Mouse (Mus musculus) E14TG2a.4 (cell line): ENCODE measurements around the gene Jhy.
A peak's percentile ranks its signal among the peaks of the same experiment; 100 is the strongest.

ENCODE experiments used
- H3K27me3 ChIP-seq: 2 replicates; pipeline ENCODE4 v1.6.1; 2014; ENCODE audit warnings: low read length, control low read depth; ENCODE audit not compliant: insufficient read depth
- H3K36me3 ChIP-seq: 2 replicates; pipeline ENCODE4 v1.6.1; 2014; ENCODE audit warnings: low read length, control low read depth; ENCODE audit not compliant: insufficient read depth
- H3K4me1 ChIP-seq: replicated peaks from 2 replicates; pipeline ENCODE4 v1.6.1; 2014; ENCODE audit warnings: low read depth, low read length, control low read depth
- H3K4me3 ChIP-seq: replicated peaks from 2 replicates; pipeline ENCODE4 v1.5.1; 2014; ENCODE audit warnings: mild to moderate bottlenecking, low read length
- H3K9me3 ChIP-seq: 2 replicates; pipeline ENCODE4 v1.6.1; 2014; ENCODE audit warnings: low read length, control low read depth
- CTCF ChIP-seq: conservative IDR thresholded peaks from 2 replicates; pipeline ENCODE4 v1.5.1; 2014; ENCODE audit warnings: low read length
- NANOG ChIP-seq: IDR thresholded peaks from 2 replicates; pipeline ENCODE4 v1.6.1; 2014; ENCODE audit warnings: borderline replicate concordance, low read length, mixed read lengths
- POU5F1 ChIP-seq: IDR thresholded peaks from 2 replicates; pipeline ENCODE4 v1.6.1; 2014; ENCODE audit warnings: low read length, borderline replicate concordance

Jhy gene

GRCm38 (mm10) chr9:40948473-40948872 lies 15.4 kb downstream of the Jhy start:
- Histone ChIP-seq H3K27me3 (peaks cover 8% of the 10 kb centered on the region), H3K9me3 (no peaks in the 10 kb centered on the region), H3K4me3 (no peak overlapping the region), H3K4me1 (peaks cover 10% of the 10 kb centered on the region; the same call in 1 of the 2 replicates), H3K36me3 (no peaks in the 10 kb centered on the region)
- TF ChIP-seq CTCF (0 out of 2 replicates have a peak, but pooled peaks have one; percentile 12), NANOG (no peak)

- Histone ChIP-seq H3K4me3 (no peak overlapping the region), H3K9me3 (no peaks in the 10 kb centered on the region)
- TF ChIP-seq CTCF = no peak
Measured at GRCm38 (mm10) chr9:40947131-40947530, 16.8 kb downstream of the Jhy start.

DNA sequence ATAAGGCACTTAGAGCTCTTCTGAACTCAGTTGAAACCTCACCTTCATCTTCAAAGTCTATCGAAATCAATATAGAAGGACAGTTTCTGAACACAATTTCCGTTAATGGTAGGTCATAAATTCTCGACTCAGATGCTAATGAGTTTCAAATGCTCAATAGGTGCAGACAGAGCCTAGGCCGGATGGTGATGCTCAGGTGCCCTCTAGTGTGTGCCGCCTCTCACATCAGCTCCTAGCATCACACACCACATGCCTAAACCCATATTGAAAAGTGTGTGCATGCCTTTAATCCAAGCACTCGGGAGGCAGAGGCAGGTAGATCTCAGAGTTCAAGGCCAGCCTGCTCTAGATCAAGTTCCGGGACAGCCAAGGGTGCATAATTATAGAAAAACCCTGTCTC lies 26.5 kb downstream of the Jhy start:
- no peak overlapping the region for H3K4me3 ChIP-seq
- no peak for TF ChIP-seq CTCF
- TF ChIP-seq POU5F1 = no peak
- TF ChIP-seq NANOG = no peak
- H3K9me3 ChIP-seq = no peaks in the 10 kb centered on the region
- no peaks in the 10 kb centered on the region for H3K27me3 ChIP-seq
- no peaks in the 10 kb centered on the region for H3K4me1 ChIP-seq
- no peaks in the 10 kb centered on the region for H3K36me3 ChIP-seq

More at GRCm38 (mm10) chr9:40947131-40947530, 16.8 kb downstream of the Jhy start:
- H3K4me1 ChIP-seq = peaks cover 10% of the 10 kb centered on the region; the same call in 1 of the 2 replicates
- peaks cover 8% of the 10 kb centered on the region for H3K27me3 ChIP-seq
- no peaks in the 10 kb centered on the region for H3K36me3 ChIP-seq

DNA sequence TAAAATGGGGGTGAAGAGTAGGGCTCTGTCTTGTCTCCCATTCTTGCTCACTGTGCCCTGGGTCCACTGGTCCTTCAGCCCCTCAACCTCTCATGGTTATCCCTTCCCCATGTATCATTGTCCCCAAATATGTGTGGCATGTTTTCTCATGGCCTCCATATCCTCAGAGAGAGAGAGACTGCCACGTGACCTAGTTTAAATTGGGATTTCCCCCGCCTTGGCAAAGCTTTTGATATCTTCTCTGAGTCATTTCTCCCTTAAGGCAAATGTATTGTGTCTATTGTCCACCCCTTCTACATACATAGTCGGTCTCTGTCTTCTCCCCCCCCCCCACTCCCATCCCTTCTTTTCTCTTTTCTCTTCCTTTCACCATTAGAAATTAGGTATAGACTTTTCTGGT lies 30.6 kb downstream of the Jhy start:
- Histone ChIP-seq H3K27me3 (no peaks in the 10 kb centered on the region), H3K4me1 (no peaks in the 10 kb centered on the region), H3K36me3 (no peaks in the 10 kb centered on the region), H3K9me3 (no peaks in the 10 kb centered on the region), H3K4me3 (no peak overlapping the region)
- TF ChIP-seq POU5F1 (no peak), CTCF (no peak), NANOG (no peak)

GRCm38 (mm10) chr9:40927351-40927980 lies 36.5 kb downstream of the Jhy start:
- no peaks in the 10 kb centered on the region for H3K27me3 ChIP-seq
- no peaks in the 10 kb centered on the region for H3K36me3 ChIP-seq
- no peaks in the 10 kb centered on the region for H3K4me1 ChIP-seq
- no peak for TF ChIP-seq POU5F1
- no peak overlapping the region for H3K4me3 ChIP-seq
- no peaks in the 10 kb centered on the region for H3K9me3 ChIP-seq

DNA sequence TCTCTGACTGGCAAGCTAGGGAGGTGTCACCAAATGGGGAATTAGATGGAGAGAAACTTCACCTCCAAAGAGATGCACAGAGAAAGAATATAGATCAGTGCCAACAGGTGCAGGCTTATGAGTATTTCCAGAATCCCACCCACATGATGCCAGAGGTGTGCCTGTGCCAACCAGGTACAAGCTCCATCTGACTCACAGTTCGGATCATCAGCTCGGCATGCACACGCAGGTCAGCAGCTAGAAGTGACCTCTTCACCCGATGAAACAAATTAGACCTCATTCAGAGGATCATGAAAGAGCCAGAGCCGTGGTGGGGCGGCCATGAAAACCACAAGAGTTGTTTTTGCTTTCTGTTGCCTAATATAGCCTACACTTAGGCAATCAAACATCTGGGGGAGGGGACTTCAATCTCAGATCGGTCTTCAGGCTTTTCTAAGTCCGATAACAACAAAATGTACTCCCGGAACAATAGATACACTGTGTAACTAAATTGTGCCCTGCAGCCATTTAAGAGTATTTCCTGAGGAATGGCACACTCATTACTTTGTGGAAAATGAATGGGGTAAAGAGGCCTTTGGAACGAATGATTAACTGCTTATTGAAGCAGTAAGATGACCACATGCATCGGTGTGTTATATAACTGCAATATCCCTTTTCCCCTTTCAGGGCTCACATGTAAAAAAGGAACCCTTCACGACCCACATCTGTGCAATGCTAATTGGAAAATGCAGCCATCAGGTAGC lies 45.9 kb downstream of the Jhy start:
- Histone ChIP-seq H3K9me3 (no peaks in the 10 kb centered on the region), H3K27me3 (no peaks in the 10 kb centered on the region), H3K4me1 (no peaks in the 10 kb centered on the region), H3K36me3 (no peaks in the 10 kb centered on the region), H3K4me3 (no peak overlapping the region)
- TF ChIP-seq POU5F1 (no peak), NANOG (no peak), CTCF (no peak)

DNA sequence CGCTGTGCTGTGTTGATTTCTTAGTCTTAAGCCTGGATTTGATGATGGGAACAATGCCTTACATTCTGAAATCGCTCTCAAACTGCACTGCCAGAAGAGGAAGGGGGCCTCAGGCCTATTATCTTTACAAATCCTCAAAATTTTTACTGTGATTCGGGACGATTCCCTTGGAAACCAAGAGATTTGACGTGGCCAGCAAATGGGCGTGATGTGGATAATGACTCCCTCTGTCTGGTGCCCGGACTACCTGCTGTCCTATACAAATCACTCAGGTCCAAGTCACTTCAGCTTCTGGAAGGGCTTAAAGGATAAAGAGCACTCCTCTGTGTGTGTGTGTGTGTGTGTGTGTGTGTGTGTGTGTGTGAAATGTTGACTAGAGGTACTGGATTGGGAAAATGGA lies 55.0 kb downstream of the Jhy start:
- TF ChIP-seq NANOG = no peak
- Histone ChIP-seq H3K9me3 (no peaks in the 10 kb centered on the region), H3K36me3 (no peaks in the 10 kb centered on the region), H3K27me3 (peaks cover 4% of the 10 kb centered on the region; the same call in 1 of the 2 replicates), H3K4me3 (no peak overlapping the region), H3K4me1 (no peaks in the 10 kb centered on the region)

GRCm38 (mm10) chr9:40908411-40908810 lies 55.5 kb downstream of the Jhy start:
- Histone ChIP-seq H3K36me3 (no peaks in the 10 kb centered on the region), H3K4me1 (no peaks in the 10 kb centered on the region), H3K27me3 (peaks cover 4% of the 10 kb centered on the region; the same call in 1 of the 2 replicates), H3K4me3 (no peak overlapping the region), H3K9me3 (no peaks in the 10 kb centered on the region)
- TF ChIP-seq POU5F1 = no peak
- TF ChIP-seq NANOG = no peak
- TF ChIP-seq CTCF = no peak

GRCm38 (mm10) chr9:40907413-40907812 lies 56.5 kb downstream of the Jhy start:
- Histone ChIP-seq H3K36me3 (no peaks in the 10 kb centered on the region), H3K27me3 (peaks cover 4% of the 10 kb centered on the region; the same call in 1 of the 2 replicates), H3K9me3 (no peaks in the 10 kb centered on the region), H3K4me1 (no peaks in the 10 kb centered on the region), H3K4me3 (no peak overlapping the region)
- TF ChIP-seq CTCF (no peak), POU5F1 (no peak), NANOG (no peak)
